Comparison of ENCODE assay signal across 11 mouse cellular contexts in genomic region chr7:83744250-83744649, GRCm38 (mm10). TPM values are rescaled to one million over a fixed set of nuclear protein-coding genes. Genes with fewer than 3 reads are reported as not detected.
A peak's percentile ranks its signal among the peaks of the same experiment; 100 is the strongest.
DNase-seq lines count a peak whose midpoint lies in the region; ATAC-seq and TF ChIP-seq lines count a peak whose summit lies in the region.
"Had no signal": no experiment of that assay in that cellular context is flagged by ENCODE, and none has a peak within 500 bp of the region (broad histone marks: within the 10 kb centered on the region; RNA-seq: fewer than 3 reads in every experiment).

No protein-coding gene starts in this region.

- peak overlapping the region; percentile 65; the same call in 1 of the 2 replicates for H3K4me2 ChIP-seq in heart, embryonic 16.5 days (ENCODE audit: low read depth, low read length)
- H3K4me2 ChIP-seq in lung, postnatal 0 days (replicated peaks; ENCODE audit: low read depth, low read length): peak overlapping the region; percentile 48
- H3K4me2 ChIP-seq in limb, embryonic 15.5 days: peak overlapping the region; percentile 57
- H3K4me2 ChIP-seq: liver, embryonic 11.5 days had no signal

- no peak overlapping the region for H3K4me3 ChIP-seq in heart, embryonic 16.5 days (ENCODE audit: low read length)
- no peak overlapping the region for H3K4me3 ChIP-seq in heart, embryonic 10.5 days
- no peak overlapping the region for H3K4me3 ChIP-seq in lung, postnatal 0 days (ENCODE audit: low read depth, low read length)
- peak overlapping the region; percentile 39 for H3K4me3 ChIP-seq in limb, embryonic 15.5 days

- H3K27me3 ChIP-seq in heart, embryonic 16.5 days (ENCODE audit: control insufficient read depth, insufficient read depth, low read length): no peaks in the 10 kb centered on the region
- 0 out of 2 replicates have a peak, but pooled peaks cover 8% of the 10 kb centered on the region for H3K27me3 ChIP-seq in heart, embryonic 10.5 days (ENCODE audit: insufficient read depth, poor library complexity, severe bottlenecking)
- no peaks in the 10 kb centered on the region for H3K27me3 ChIP-seq in lung, postnatal 0 days (replicated peaks; ENCODE audit: insufficient read depth, low read length)
- H3K27me3 ChIP-seq in limb, embryonic 15.5 days: no peaks in the 10 kb centered on the region

- no peak overlapping the region for H3K27ac ChIP-seq in heart, embryonic 16.5 days (ENCODE audit: low read length)
- H3K27ac ChIP-seq in heart, embryonic 10.5 days: no peak overlapping the region
- H3K27ac ChIP-seq in lung, postnatal 0 days (ENCODE audit: low read length): peak overlapping the region; percentile 89; the same call in 1 of the 2 replicates
- peak overlapping the region; percentile 93 for H3K27ac ChIP-seq in limb, embryonic 15.5 days

- H3K9me3 ChIP-seq in heart, embryonic 16.5 days (replicated peaks; ENCODE audit: control insufficient read depth, low read length): no peaks in the 10 kb centered on the region
- H3K9me3 ChIP-seq in heart, embryonic 10.5 days: no peaks in the 10 kb centered on the region
- no peaks in the 10 kb centered on the region for H3K9me3 ChIP-seq in lung, postnatal 0 days (ENCODE audit: low read length)
- H3K9me3 ChIP-seq in limb, embryonic 15.5 days: no peaks in the 10 kb centered on the region

- no peak for TF ChIP-seq EP300 in lung, postnatal 0 days (IDR thresholded peaks at IDR 0.05)

- ATAC-seq in heart, embryonic 16.5 days (replicated peaks; ENCODE audit: extremely low read depth, insufficient read depth, low FRiP score): no peak
- ATAC-seq in lung, postnatal 0 days: no peak
- no peak for ATAC-seq in limb, embryonic 15.5 days (ENCODE audit: insufficient number of reproducible peaks, low FRiP score, low TSS enrichment, low read depth)

- no peaks in the 10 kb centered on the region for H3K36me3 ChIP-seq in heart, embryonic 16.5 days (ENCODE audit: control insufficient read depth, insufficient read depth)
- H3K36me3 ChIP-seq in heart, embryonic 10.5 days: no peaks in the 10 kb centered on the region
- H3K36me3 ChIP-seq in lung, postnatal 0 days (ENCODE audit: insufficient read depth, low read length): no peaks in the 10 kb centered on the region
- H3K36me3 ChIP-seq in limb, embryonic 15.5 days: no peaks in the 10 kb centered on the region

- TF ChIP-seq CTCF in lung, postnatal 0 days (IDR thresholded peaks at IDR 0.05): no peak

- H3K4me1 ChIP-seq in heart, embryonic 16.5 days (ENCODE audit: control insufficient read depth, insufficient read depth, low read length): peaks cover 8% of the 10 kb centered on the region
- peaks cover 33% of the 10 kb centered on the region for H3K4me1 ChIP-seq in heart, embryonic 10.5 days
- no peaks in the 10 kb centered on the region for H3K4me1 ChIP-seq in lung, postnatal 0 days (ENCODE audit: insufficient read depth, low read depth, low read length)
- peaks cover 47% of the 10 kb centered on the region for H3K4me1 ChIP-seq in limb, embryonic 15.5 days

- H3K9ac ChIP-seq in heart, embryonic 16.5 days (ENCODE audit: low read length): no peak overlapping the region
- H3K9ac ChIP-seq in lung, postnatal 0 days (replicated peaks; ENCODE audit: low read depth): no peak overlapping the region
- H3K9ac ChIP-seq in limb, embryonic 15.5 days: no peak overlapping the region

- peak; percentile 5 for DNase-seq in cerebellum, adult 11-12 months
- no peak for DNase-seq in cerebellum, adult 18-20 months
- DNase-seq in heart, embryonic 10.5 days (ENCODE audit: low spot score): no peak
- DNase-seq in lung, postnatal 0 days (ENCODE audit: low spot score): no peak
- no peak for DNase-seq in lung, adult 18-20 months
- no peak for DNase-seq in adrenal gland, adult 2 months
- DNase-seq: kidney, postnatal 36 days had no signal

- WGBS in heart, embryonic 16.5 days: 81% methylated on average over 4 of the region's 4 CpGs
- WGBS in heart, embryonic 10.5 days: 81% methylated on average over 4 of the region's 4 CpGs
- WGBS in lung, postnatal 0 days: 81% methylated on average over 4 of the region's 4 CpGs
- WGBS in limb, embryonic 15.5 days: 77% methylated on average over 4 of the region's 4 CpGs

RNA-seq across cellular contexts. Expression of gene Il16, which starts 1.3 kb away (rescaled TPM):
- 7.1 and 12.0 TPM in 2 replicates for polyA plus RNA-seq in heart, embryonic 16.5 days (2015; fragmentation: Nextera tagmentation; extraction: Ambion mirVana)
- 1.7 and 2.0 TPM in 2 replicates for polyA plus RNA-seq in heart, embryonic 10.5 days (2016; fragmentation: Nextera tagmentation; extraction: Ambion mirVana)
- 7.9 and 8.0 TPM in 2 replicates for polyA plus RNA-seq in lung, postnatal 0 days (2015; fragmentation: Nextera tagmentation; extraction: Ambion mirVana)
- polyA plus RNA-seq in limb, embryonic 15.5 days (2015; fragmentation: Nextera tagmentation; extraction: Ambion mirVana): 7.8 and 8.4 TPM in 2 replicates
- total RNA-seq in adrenal gland, adult 2 months (2021): 1 to 10 TPM; 3.4 to 5.7 TPM
- 1.9 and 2.0 TPM in 2 replicates for polyA plus RNA-seq in adrenal gland, adult 2 months (2012; rRNA removed)

RNA-seq across cellular contexts. Expression of gene Cfap161, which starts 50.4 kb away (rescaled TPM):
- 1.8 and 2.8 TPM in 2 replicates for polyA plus RNA-seq in heart, embryonic 16.5 days (2015; fragmentation: Nextera tagmentation; extraction: Ambion mirVana)
- 1.1 and 3.7 TPM in 2 replicates for polyA plus RNA-seq in heart, embryonic 10.5 days (2016; fragmentation: Nextera tagmentation; extraction: Ambion mirVana)
- 6.8 and 10.4 TPM in 2 replicates for polyA plus RNA-seq in lung, postnatal 0 days (2015; fragmentation: Nextera tagmentation; extraction: Ambion mirVana)
- 0.18 TPM in 1 of 2 replicates, not detected in the other for polyA plus RNA-seq in limb, embryonic 15.5 days (2015; fragmentation: Nextera tagmentation; extraction: Ambion mirVana)
- total RNA-seq in adrenal gland, adult 2 months (2021): under 1 TPM; 0.35 to 0.45 TPM
- polyA plus RNA-seq in adrenal gland, adult 2 months (2012; rRNA removed): not detected in 2 replicates
- total RNA-seq: gastrocnemius, adult 18-20 months had no signal
- polyA plus RNA-seq: liver, embryonic 11.5 days had no signal

Comparison
In these comparisons a context has a peak if more than half of its experiments do, and no peak if none do; other contexts are left out.
1. H3K27ac ChIP-seq: peak in lung, postnatal 0 days (single experiment) and limb, embryonic 15.5 days (single experiment); none in heart, embryonic 16.5 days (single experiment) and heart, embryonic 10.5 days (single experiment).
2. Peak in every context shown above with its lines, with median percentiles within 50 percentile points of each other: H3K4me2 ChIP-seq.